Mouse (Mus musculus) 416B (cell line): ENCODE results near the gene Zfp454.

ENCODE experiments used
- DNase-seq: peaks from one replicate; pipeline ENCODE4 v3.0.0; 2011; ENCODE audit warnings: low read depth

Zfp454 gene

DNA sequence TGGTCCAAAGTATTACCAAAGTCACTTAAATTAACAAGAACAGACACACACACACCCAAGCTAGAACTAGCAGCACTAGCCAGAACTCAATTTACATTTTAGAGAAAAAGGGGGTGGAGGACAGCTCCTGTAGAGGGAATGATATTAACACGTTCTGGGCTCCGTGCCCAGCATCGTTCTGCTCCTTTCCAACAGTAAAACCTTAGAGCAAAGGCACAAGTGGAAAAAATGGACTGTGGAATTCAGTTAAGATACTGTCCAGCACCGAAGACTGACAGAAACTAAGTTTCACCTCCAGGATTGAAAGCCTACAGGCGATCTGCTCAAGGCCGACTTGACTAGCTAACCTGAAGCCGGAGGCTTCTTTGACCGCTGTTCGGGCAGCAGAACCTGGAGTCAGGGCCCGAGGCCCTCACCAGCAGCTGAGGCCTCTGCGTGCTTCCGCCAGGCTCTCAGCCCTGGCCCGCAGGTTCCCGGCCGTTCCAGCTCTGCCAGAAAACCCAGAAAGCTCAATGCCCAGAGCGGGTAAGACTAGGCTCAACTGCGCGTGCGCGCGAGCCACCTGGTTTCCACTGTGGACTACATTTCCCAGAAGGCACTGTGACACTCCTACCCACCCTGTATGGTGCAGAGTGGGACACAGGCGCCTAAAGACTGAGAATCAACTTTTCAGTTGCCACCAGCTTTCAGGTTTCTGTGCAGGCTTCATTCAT lies 46.3 kb downstream of the Zfp454 start, which contains the start of gene Zfp879:
Zfp879 (minus strand) TSS at position 530 of the 713 bp plus-strand sequence.
- DNase-seq = no peak

DNA sequence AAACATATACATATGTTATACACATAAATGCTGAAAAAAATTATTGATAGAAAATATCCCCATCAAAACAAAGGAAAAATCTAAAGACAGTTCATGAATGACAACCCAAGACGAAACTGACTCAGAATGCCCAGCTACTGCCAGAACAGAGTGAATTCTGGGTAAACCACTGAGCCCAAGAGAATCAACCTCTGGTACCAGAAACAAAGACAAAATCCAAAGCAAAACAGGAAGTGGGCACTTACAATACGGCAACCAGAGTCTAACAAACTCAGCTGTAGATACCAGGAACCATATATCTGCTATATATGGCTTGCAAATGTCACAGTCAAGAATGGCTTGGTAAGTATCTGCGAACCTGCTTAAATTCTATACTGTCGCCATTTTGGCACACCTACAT lies 51.7 kb downstream of the Zfp454 start:
- no peak for DNase-seq

DNA sequence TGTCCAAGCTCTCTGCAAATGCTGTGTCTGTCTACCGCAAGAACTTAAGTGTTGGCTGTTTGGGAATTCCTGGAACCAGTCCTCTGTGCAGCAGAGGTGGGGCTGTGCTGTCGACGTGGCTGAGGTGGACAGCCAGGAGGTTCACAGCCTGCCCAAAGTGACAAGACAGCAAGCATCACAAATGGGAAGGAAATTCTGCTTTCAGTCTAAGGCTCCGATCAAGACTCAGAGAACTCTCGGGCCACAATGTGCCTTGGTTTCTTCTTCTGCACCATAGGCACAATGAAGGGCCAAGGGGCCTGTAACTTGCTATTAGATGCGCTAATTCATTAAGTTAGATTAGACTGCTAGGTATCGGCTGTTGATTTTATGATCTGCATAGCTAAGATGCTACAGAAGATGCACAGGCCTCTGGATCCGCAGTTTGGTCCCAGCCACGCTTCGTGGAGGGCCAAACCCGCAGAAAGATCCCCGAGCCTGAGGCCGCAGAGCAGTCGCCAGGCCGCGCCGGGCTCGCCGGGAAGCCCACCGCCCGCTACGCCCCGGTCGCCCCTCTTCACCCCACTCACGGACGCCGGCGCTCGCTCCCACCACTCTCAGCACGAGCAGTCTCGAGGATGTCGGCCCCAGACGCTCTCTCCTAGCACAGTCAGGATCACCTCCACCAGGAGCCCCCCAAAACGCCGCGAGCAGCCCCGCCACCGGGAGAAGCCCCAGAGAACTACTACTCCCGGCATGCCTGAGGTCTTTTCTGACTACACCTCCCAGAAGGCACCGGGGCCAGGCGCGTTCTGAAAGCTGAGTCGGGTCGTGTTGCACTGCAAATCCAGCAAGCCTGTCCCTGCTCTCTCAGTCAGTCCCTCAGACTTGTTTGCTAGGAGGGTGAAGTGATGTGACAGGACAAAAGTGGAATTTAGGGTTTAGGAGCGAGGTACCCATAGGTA lies 60.2 kb downstream of the Zfp454 start, which contains the start of gene Zfp354c:
Zfp354c (minus strand) TSS at position 715 of the 944 bp plus-strand sequence.
- DNase-seq = no peak

DNA sequence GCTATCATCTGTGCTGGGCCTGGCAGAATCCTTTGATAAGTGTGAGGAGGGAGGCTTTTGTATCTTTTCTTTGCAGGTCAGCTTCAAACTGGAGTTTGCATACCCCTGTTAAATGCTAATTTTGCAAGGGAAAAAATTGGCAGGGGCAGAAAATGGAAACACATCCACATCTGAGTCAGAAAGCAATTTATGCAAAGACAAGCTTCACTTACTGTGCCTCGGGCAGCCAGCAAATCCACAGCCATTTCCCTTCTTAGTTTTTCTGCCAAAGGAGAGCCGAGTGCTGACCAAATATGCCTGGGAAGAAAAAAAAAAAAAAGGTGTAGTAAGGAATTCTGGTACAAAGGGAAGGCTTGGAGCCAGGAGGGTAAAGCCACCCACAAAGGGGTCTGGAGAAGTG lies 61.2 kb downstream of the Zfp454 start:
- DNase-seq = no peak
